Mouse (Mus musculus) kidney, postnatal 10 days (tissue): Measurements from ENCODE around the gene Med24.
A peak's percentile ranks its signal among the peaks of the same experiment; 100 is the strongest.
"Not testable (repeated sequence)": the region's sequence is repeated elsewhere in the genome, so short reads cannot be mapped to it uniquely, and the experiment has no call there.

Experiments used
- DNase-seq: peaks from one replicate; pipeline ENCODE4 v3.0.0; 2021; ENCODE audit warnings: mixed read lengths

Med24 gene

GRCm38 (mm10) chr11:98745932-98746853 lies 17.0 kb upstream of the Med24 start:
- peak; percentile 41 for DNase-seq

- peak; percentile 81 for DNase-seq
These were observed 15.3 kb upstream of the Med24 start for GRCm38 (mm10) chr11:98744456-98745019.

DNA sequence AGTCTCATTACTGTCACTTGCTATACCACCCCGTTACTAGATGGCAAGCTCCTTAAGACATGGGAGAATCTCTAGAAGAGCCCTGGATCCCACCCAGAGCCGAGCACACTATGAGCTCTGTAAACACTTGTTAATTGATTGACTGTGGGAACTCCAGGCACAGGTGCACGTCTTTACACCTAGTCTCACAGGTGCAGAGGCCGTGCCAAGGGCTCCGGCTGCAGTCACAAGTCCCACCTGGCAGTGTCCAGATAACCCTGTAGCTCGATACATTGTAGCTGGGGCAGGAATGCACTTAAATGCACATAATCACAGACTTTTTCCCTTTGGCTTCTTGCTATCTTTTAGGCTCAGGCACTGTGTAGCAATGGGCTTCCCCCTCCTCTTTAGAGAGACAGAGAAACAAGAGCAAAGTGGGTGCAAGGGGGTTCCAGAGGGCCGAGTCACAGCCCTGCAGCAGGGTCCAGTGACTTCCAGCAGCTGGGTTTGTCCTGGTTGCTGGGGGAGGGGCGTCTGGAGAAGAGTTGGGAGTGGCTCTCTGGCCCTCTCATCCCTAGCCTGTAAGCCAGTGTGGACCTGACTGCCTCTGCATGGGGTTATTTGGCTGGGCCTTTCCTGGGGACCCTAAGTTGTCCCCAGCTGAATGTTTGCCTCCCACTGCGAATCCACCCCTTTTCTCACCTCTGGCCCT lies 14.6 kb upstream of the Med24 start:
- DNase-seq, result peak; percentile 92

DNA sequence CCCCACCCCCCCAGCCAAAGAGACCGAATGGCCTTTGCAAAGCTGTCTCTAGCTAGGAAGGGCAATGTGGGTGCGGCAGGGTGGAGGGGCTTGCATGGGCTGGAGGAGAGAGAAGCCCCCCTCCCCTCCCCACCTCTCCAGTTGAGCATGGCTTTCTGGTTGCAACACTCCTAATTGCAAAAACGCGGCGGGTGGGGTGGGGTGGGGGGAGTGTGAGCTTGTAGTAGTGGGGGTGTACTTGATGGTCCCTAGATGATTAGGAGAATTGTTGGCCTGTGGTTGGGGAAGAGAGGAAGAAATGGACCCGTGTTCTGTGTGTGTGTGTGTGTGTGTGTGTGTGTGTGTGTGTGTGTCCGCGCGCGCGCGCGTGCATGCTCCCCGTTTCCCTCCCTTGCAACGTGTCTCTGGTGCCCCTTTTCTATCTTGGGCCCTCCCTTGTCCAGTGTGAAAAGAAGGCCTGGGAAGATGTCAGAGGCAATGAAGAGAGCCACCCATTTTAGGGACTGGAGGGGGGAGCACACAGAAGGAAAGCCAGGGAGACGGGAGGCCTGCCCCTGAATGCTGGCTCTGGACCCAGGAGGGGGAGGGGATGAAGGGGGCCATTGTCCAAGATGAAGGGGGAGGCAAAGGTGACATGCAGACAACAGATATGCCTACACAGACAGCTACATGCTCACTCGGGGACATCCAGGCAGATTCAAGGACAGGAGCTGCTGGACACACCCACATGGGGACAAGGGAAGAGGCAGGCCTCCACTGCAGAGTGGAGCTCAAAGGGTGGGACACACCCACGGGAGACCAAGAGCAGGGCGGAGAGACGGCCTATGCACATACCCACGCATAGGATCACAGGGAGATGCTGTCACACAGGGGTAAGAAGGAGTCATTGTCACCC lies 13.4 kb upstream of the Med24 start:
- peak; percentile 66 for DNase-seq

DNA sequence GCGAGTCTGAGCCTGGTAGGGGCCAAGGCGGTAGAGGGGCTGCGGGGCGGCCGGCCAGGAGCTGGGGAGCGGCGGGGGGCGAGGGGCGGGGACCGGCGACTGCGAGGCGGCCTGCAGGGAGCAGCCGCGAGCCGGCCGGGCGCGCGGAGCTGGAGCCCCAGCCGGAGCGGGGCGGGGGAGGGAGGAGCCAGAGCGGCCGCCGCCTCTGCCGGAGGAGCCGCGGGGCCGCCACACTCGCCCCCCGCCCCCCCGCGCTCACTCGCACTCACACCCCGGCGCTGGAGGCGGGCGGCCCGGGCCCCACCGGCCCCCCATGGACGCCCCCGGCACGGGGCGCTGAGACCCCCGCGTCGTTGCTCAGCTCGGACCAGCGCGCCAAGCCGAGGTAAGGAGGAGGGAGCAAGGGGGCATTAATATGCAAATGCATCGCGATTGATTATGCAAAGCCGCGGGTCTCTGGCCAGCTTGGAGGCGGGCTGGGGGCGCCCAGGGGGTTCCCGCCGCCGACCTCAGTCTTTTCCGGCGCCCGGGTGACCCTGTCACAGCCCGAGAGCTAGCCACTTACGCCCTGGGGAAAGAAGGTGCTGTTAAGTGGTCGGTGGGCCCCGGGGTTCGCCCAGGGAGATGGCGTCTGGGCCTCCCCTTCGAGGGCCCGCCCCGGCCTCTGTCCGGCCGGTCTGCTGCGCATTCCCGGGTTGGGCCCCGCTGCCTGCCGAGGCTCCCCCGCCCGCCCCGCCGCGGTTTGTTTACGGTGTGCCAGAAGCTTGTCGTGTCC lies 12.6 kb upstream of the Med24 start:
- peak; percentile 94 for DNase-seq

- no peak for DNase-seq
These were observed 11.9 kb upstream of the Med24 start for GRCm38 (mm10) chr11:98741051-98741620.

DNA sequence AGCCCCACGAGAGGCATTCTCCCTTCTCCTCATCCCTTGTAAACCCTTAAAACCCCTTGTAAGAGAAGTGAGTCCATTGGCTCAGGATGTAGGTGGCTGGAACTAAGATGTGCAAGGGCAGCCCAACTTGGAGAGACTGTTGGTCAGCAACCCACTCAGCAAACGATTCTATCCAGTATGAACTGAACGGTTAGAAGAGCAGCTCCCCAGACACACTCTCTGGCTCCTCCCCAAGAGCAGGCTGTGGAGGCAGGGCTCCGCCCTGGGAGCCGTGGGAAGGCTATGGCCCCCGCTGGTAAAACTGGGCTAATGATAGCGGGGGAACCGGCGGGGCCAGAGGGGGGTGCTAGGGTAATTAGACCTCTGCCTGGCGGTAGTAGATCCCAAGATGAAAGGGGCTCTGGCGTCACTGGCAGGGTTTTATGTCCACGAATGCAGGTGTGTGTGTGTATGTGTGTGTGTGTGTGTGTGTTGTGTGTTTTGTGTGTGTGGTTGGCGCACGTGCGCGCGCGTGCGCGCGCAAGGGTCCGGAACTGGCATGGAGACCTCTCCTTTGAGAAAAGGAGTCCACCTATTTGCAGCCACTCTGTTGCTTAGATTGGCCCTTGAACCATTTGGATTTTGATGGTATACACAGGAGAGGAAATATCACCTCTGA lies 11.3 kb upstream of the Med24 start, which contains the start of gene Thra:
Gene Thra (plus strand): TSS at position 246 of the 658 bp plus-strand sequence.
- DNase-seq, result peak; percentile 83

- DNase-seq, result peak; percentile 59
These were observed 10.8 kb upstream of the Med24 start for GRCm38 (mm10) chr11:98740026-98740392.

GRCm38 (mm10) chr11:98738925-98739324 lies 9.7 kb upstream of the Med24 start:
- DNase-seq, result no peak

GRCm38 (mm10) chr11:98738428-98738911 lies 9.2 kb upstream of the Med24 start:
- no peak for DNase-seq

GRCm38 (mm10) chr11:98737220-98737619 lies 8.0 kb upstream of the Med24 start:
- DNase-seq, result not testable (repeated sequence)

DNA sequence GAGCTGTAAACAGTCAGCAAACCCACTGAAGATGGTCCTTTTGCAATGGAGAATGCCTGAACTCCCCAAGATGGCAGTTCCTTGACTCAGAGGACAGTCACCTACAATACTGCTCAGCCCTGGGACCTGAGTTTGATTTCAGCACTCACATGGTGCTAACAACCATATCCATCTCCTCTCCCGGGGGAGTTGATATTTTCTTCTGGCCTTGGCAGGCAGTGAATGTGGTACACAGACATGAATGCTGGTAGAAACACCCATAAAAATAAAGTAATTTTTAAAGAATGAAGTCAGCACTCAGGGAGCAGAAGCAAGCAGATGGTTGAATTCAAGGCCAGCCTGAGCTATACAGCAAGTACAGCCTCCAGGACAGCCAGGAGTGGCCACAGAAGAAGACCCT lies 6.9 kb upstream of the Med24 start:
- DNase-seq, result no peak

DNA sequence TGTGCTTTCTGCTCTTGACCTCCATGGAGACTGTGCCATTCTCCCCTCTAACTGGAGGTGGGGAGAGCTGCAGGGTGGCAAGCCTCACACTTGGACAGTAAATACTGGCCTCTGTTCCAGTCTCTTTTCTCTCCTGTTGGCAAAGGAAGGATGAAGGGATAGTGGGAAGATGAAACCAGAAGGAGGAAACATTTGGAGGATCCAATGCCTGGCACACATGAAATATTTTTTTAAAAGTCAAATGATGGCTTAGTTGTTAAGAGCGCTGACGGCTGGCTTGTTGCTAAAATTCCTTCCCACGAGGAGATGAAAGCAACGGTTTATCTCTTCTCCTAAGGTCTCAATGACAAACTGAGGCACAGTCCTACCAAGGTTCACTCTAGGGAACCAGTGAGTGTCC lies 5.9 kb upstream of the Med24 start:
- DNase-seq, result no peak

GRCm38 (mm10) chr11:98734020-98734419 lies 4.8 kb upstream of the Med24 start:
- no peak for DNase-seq

DNA sequence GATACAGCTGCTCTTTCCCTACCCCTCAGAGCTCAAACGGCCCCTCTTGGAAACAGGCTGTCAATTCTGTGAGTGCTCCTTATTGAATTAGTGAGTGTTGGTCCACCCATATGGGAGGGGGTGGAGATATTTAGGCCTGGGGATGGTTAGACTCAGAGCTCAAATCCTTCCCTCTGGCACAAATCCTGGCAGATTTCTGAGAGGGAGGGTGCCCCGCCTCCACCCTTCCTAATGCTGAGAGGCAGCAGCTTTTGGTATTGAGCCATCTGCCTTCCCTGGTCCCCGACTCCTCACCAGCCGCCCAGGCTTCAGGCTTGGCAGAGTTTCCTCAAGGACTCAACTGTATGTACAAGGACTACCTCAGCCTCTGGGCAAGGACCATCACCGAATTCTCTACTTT lies 1.9 kb upstream of the Med24 start:
- no peak for DNase-seq

DNA sequence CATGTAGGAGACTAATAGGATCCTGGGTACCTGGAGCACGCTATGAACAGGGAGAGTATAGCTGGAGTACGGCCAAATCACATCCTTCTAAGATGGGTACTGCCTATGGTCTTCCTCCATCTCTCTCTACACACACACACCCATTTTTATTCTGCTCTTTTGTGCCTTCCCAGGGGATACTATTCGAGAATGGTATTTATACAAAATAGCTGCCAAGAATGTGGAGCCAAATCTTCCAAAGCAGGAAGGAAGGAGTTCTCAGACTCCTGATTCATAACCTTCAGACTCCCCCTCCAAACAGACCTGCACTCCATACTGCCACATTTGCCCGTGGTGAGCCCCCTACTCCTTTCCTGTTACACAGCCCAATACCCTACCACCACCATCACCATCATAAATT lies 1.5 kb upstream of the Med24 start:
- no peak for DNase-seq

- no peak for DNase-seq
These were observed 3.2 kb downstream of the Med24 start for GRCm38 (mm10) chr11:98725926-98726506.

GRCm38 (mm10) chr11:98723098-98723497 lies 6.1 kb downstream of the Med24 start:
- DNase-seq, result no peak

DNA sequence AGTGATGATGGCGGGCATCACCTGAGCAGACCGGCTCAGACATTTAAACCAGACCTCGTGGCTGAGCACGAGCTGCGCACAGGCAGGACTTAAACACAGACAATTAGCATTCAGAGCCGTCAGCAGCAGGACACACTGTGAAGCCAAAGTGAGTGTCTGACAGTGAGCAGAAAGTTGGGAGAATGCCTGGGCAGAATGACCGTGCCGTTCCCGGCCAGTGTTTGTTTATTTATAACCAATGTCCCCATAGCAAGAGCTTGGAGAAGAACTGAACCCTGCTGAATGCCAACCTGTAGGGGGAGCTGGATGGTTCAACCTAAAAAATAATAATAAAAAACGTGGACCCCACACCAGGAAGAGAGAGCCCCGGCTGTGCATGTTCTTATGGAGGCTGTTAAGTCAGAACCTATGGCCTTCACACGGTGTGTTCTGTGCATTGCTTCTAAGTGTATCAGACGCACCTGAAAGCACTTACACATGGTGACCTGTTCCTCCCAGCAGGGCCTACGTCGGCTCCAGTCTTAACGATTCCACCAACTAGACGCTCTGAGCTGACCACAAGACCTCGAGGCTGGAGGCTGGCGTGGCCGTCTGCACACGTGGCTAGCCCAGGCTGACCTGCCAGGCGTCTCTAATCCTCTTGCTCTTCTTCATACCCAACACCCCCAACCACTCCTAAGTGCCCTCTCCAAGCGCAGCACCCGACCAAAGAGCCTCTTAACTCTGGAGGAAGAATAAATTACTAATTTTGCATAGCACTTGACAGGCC lies 7.6 kb downstream of the Med24 start:
- DNase-seq, result peak; percentile 77

DNA sequence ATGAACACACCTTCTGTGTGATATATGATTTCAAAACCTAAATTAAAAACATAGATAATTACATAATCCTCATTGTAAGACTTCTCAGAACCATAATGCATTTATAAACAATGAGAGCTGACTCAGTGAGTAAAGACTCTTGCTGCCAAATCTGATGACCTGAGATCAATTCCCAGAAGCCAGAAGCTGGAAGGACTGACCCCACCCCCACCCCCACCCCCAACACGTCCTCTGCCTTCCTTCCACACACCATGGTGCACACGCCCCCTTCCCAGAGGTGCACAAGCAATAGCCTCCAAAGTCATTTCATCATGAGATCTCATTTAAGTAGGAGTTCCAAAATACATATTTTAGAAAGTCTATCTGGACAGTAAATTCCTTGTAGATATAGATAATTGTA lies 8.5 kb downstream of the Med24 start:
- DNase-seq, result no peak
